Mouse (Mus musculus): ENCODE measurements around the gene Rpl27.

DNA sequence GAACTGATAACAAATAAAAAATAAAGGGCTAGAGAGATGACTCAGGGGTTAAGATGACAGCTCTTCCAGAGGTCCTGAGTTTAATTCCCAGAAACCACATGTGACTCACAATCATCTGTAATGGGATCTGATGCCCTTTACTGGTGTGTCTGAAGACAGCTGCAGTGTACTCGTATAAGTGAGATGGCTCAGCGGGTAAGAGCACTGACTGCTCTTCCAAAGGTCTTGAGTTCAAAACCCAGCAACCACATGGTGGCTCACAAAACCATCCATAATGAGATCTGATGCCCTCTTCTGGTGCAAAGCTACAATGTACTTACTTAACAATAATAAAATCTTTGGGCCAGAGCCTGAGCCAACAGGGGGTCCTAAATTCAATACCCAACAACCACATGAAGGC is 26.8 kb upstream of the Rpl27 start:
- no peak for TF ChIP-seq CTCF (IDR thresholded peaks at IDR 0.05; ENCODE audit: control insufficient read depth, insufficient read depth, insufficient replicate concordance, low read depth, low read length)
- TF ChIP-seq POLR2A (IDR thresholded peaks at IDR 0.05; ENCODE audit: control insufficient read depth, low read depth, low read length), result no peak

All from testis, adult 2 months (tissue).